Mouse (Mus musculus) thymus, adult 2 months (tissue): Measurements from ENCODE around the gene Sdhaf4.

Experiments
- CTCF ChIP-seq: fragments of 200-500 bp; IDR thresholded peaks from 2 replicates; pipeline ENCODE4 v1.5.1; 2012; ENCODE audit warnings: mild to moderate bottlenecking, control low read depth, low read length, moderate library complexity, borderline replicate concordance; ENCODE audit not compliant: control insufficient read depth, poor library complexity, insufficient read depth; ENCODE audit errors: extremely low read depth
- POLR2A ChIP-seq: fragments of 200-500 bp; IDR thresholded peaks from 2 replicates; pipeline ENCODE4 v1.6.1; 2012; ENCODE audit warnings: mild to moderate bottlenecking, low read length, control low read depth, moderate library complexity; ENCODE audit not compliant: control insufficient read depth, poor library complexity, insufficient read depth; ENCODE audit errors: extremely low read depth

- TF ChIP-seq CTCF (no peak), POLR2A (no peak)
Observed at GRCm38 (mm10) chr1:24045627-24046026, 40.2 kb upstream of the Sdhaf4 start.
